Mouse (Mus musculus) splenic B cell, adult 2 months (primary cell): ENCODE data around the gene Nav3.

Source experiments
- DNase-seq: peaks from one replicate; pipeline ENCODE4 v3.0.0-alpha.2; 2011; ENCODE audit warnings: low read depth, low spot score
- H3K27me3 ChIP-seq: 2 replicates; pipeline ENCODE4 v1.6.1; 2012; ENCODE audit warnings: mild to moderate bottlenecking, low read length, moderate library complexity, mixed read lengths; ENCODE audit not compliant: control insufficient read depth, poor library complexity, insufficient read depth, severe bottlenecking
- H3K36me3 ChIP-seq: 2 replicates; pipeline ENCODE4 v1.6.1; 2012; ENCODE audit warnings: mild to moderate bottlenecking, low read length, moderate library complexity, mixed read lengths; ENCODE audit not compliant: control insufficient read depth, poor library complexity, insufficient read depth, severe bottlenecking

The Nav3 gene

DNA sequence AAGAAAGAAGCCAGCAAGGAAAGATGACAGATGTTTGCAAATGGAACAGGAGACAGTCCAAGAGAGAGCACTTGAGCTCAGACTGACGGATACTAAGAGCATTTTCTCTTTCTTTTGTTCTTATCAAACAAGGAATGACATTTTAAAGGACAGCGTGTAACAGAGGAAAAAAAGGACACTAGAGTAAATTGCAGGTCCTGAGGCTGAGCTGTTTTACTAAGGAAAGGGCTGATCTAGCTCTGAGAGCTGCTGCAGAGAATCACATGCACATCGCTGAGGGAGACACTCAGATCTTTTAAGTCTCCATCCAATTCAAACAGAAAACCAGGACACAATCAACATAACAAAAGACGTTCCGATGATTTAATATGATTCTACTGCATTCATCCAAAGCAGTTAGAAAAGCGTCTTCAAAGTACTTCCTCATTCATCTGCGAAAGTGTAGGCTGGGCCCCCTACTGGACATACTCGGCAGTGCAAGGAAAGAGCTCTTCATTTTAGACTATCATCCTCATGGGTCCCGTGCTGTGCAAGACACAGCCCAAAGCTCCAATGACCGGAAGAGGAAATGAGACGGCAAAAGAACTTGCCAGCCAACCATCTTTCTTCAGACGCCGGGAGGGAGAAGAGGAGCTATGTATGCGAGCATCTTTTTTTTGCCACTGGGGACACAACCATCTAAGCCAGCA lies 791.2 kb downstream of the Nav3 start:
- DNase-seq: peak; percentile 1
- no peaks in the 10 kb centered on the region for H3K27me3 ChIP-seq
- no peaks in the 10 kb centered on the region for H3K36me3 ChIP-seq

DNA sequence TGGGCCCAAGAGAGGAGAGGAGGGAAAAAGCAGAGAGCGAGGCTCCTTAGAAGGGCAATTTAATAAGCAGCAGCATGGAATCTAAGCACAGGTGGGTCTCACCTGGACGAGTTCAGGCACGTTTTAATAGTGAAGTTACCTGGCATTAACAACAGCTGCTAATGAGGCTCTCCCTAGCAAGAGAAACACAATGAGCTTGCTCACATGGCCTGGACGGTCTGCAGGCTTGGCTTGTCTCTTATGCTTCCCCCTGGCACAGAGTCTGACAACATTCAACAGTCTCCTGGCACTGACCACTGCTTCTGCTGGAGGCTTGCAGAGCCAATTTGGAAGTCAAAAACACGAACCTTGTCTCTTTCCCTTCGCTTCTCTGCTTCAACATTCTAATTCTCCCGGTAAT lies 804.5 kb downstream of the Nav3 start:
- no peaks in the 10 kb centered on the region for H3K27me3 ChIP-seq
- DNase-seq: no peak
- H3K36me3 ChIP-seq: no peaks in the 10 kb centered on the region

DNA sequence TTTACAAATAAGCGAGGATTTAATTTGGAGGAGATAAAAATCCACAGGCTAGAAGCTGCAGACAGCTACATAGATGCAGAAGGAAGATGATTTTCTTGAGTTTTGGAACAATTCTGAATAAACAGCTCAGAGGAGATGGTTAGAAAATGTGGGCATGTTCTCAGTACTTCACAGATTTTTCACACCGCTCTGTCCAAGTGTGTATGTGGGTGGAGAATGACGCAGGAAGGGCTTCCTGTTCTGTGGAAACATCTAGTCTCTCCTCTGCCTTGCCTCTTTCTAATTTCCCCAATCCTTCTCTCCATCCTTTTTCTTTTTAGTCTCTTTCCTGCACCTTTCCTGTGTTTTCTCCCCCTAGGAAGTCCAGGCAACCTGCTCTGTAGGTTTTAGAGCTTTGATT lies 812.4 kb downstream of the Nav3 start:
- no peaks in the 10 kb centered on the region for H3K27me3 ChIP-seq
- DNase-seq: no peak
- no peaks in the 10 kb centered on the region for H3K36me3 ChIP-seq

DNA sequence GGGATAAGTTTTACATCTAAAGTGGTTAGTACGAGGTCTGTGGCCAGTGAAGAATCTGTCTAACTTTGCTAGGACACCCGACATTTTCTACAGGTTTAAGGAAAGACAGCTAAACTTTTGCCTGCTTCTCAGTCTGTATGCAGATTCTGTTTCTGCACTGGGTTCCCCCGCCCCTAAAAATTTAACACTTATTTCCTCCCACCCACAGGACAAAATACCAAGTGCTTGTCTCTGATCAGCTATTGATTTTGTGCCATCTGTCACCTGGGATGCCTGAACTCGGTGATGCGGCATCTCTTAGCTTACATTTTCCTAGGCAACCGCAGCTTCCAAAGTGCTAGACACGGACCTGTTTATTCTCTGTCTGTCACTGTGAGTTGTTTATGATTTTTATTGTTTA lies 814.2 kb downstream of the Nav3 start:
- H3K36me3 ChIP-seq: no peaks in the 10 kb centered on the region
- no peak for DNase-seq
- no peaks in the 10 kb centered on the region for H3K27me3 ChIP-seq

DNA sequence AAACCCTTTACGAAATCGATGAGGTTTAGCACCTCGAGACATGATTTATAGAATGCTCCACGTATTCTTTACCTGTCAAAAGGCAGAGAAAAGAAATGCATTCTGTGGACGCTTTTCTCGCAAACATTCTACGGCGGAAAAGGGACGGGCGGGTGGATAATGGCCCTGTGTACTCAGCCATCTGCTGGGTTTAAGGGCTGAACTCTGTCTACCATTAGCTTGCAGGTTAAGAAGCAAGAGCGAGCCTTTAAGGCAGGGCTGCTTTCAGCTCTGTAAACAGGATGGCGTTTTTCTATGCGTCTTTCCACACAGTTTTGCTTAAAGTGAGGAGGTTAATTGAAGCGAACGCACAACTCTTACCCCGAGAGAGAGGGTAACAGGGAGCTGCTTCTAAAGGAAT lies 818.3 kb downstream of the Nav3 start:
- no peak for DNase-seq
- Histone ChIP-seq H3K27me3 (no peaks in the 10 kb centered on the region), H3K36me3 (no peaks in the 10 kb centered on the region)
